Mouse (Mus musculus) neural tube, embryonic 13.5 days (tissue): ENCODE data around the gene Tmem132c. TPM values are rescaled to one million over a fixed set of nuclear protein-coding genes. Genes with fewer than 3 reads are reported as not detected.

Source experiments
- ATAC-seq: fragments of 200-750 bp; cut with Nextera tagmentation; 2 replicates; pipeline ENCODE4 v1.8.0; 2017; ENCODE audit warnings: low read depth, mild to moderate bottlenecking, moderate TSS enrichment, moderate library complexity
- H3K27ac ChIP-seq: fragments of 300-500 bp; sonication (generic); replicated peaks from 2 replicates; pipeline ENCODE4 v1.5.1; 2015; ENCODE audit warnings: moderate library complexity, mild to moderate bottlenecking, inconsistent platforms
- H3K27me3 ChIP-seq: fragments of 300-500 bp; sonication (generic); 2 replicates; pipeline ENCODE4 v1.6.1; 2015; ENCODE audit warnings: mild to moderate bottlenecking, inconsistent platforms
- H3K36me3 ChIP-seq: fragments of 300-500 bp; sonication (generic); 2 replicates; pipeline ENCODE4 v1.6.1; 2015; ENCODE audit warnings: mild to moderate bottlenecking, inconsistent platforms
- H3K4me1 ChIP-seq: fragments of 300-500 bp; sonication (generic); replicated peaks from 2 replicates; pipeline ENCODE4 v1.6.1; 2015; ENCODE audit warnings: inconsistent platforms
- H3K4me2 ChIP-seq: fragments of 300-500 bp; sonication (generic); 2 replicates; pipeline ENCODE4 v1.6.1; 2015; ENCODE audit warnings: inconsistent platforms, mild to moderate bottlenecking, moderate library complexity
- H3K4me3 ChIP-seq: fragments of 300-500 bp; sonication (generic); 2 replicates; pipeline ENCODE4 v1.5.1; 2015; ENCODE audit warnings: mild to moderate bottlenecking, inconsistent platforms
- H3K9ac ChIP-seq: fragments of 300-500 bp; sonication (generic); 2 replicates; pipeline ENCODE4 v1.6.1; 2015; ENCODE audit warnings: moderate library complexity, mild to moderate bottlenecking, inconsistent platforms
- H3K9me3 ChIP-seq: fragments of 300-500 bp; sonication (generic); 2 replicates; pipeline ENCODE4 v1.6.1; 2016; ENCODE audit warnings: inconsistent platforms
- WGBS: fragments of 180-500 bp; shearing (Covaris S2); methylation state at CpG from one replicate; pipeline ENCODE4 v1.1.7; 2015; 5-methylcytosine and 5-hydroxymethylcytosine counted together
- polyA plus RNA-seq: library from polyadenylated mRNA; unstranded; fragments of >200 nt; fragmentation: Nextera tagmentation; extraction: Ambion mirVana; gene quantifications from 2 replicates; pipeline ENCODE4 v1.2.1, GENCODE M21; 2015

Gene Tmem132c
- polyA plus RNA-seq, 1 experiment from 2014 or later = 13.5 TPM

GRCm38 (mm10) chr5:127505697-127506096 is 264.1 kb downstream of the Tmem132c start:
- Histone ChIP-seq H3K4me2 (no peak overlapping the region), H3K27me3 (no peaks in the 10 kb centered on the region; the same call in 1 of the 2 replicates), H3K9ac (no peak overlapping the region), H3K4me3 (no peak overlapping the region), H3K36me3 (no peaks in the 10 kb centered on the region), H3K27ac (no peak overlapping the region), H3K4me1 (no peaks in the 10 kb centered on the region), H3K9me3 (0 out of 2 replicates have a peak, but pooled peaks cover 6% of the 10 kb centered on the region)
- WGBS = 75% methylated on average over 6 of the region's 6 CpGs
- ATAC-seq = no peak

DNA sequence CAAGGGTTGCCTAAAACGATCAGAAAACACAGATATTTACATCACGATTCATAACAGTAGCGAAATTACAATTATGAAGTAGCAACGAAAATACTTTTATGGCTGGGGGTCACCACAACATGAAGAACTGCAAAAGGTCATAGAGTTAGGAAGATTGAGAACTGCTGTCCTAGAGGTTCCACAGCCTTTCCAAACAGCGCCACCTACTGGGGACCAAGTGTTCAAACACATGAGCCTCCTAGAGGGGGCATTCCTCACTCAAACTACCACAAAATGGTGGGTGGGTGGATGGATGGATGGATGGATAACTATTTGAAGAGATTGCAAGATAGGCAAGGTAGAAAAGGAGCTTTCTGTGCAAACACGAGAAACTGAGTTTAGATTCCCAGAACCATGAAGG is 270.0 kb downstream of the Tmem132c start:
- WGBS = 90% methylated on average over 6 of the region's 6 CpGs
- no peak overlapping the region for H3K27ac ChIP-seq

GRCm38 (mm10) chr5:127515960-127516359 is 274.4 kb downstream of the Tmem132c start:
- H3K27ac ChIP-seq = no peak overlapping the region
- no peak overlapping the region for H3K4me3 ChIP-seq
- ATAC-seq = no peak
- 94% methylated on average over 9 of the region's 9 CpGs for WGBS
- no peak overlapping the region for H3K4me2 ChIP-seq
- no peaks in the 10 kb centered on the region for H3K27me3 ChIP-seq
- no peaks in the 10 kb centered on the region for H3K9me3 ChIP-seq
- H3K36me3 ChIP-seq = no peaks in the 10 kb centered on the region
- no peak overlapping the region for H3K9ac ChIP-seq
- H3K4me1 ChIP-seq = no peaks in the 10 kb centered on the region

More for the DNA sequence above, 270.0 kb downstream of the Tmem132c start:
- H3K4me3 ChIP-seq = no peak overlapping the region
- H3K9me3 ChIP-seq = no peaks in the 10 kb centered on the region
- ATAC-seq = no peak
- H3K27me3 ChIP-seq = no peaks in the 10 kb centered on the region
- no peak overlapping the region for H3K9ac ChIP-seq
- no peak overlapping the region for H3K4me2 ChIP-seq
- no peaks in the 10 kb centered on the region for H3K36me3 ChIP-seq
- no peaks in the 10 kb centered on the region for H3K4me1 ChIP-seq

GRCm38 (mm10) chr5:127522744-127523476 is 281.3 kb downstream of the Tmem132c start:
- 0 out of 2 replicates have a peak, but pooled peaks have one; percentile 11 for ATAC-seq
- Histone ChIP-seq H3K4me2 (no peak overlapping the region), H3K4me1 (no peaks in the 10 kb centered on the region), H3K9ac (no peak overlapping the region), H3K4me3 (no peak overlapping the region), H3K27ac (no peak overlapping the region), H3K9me3 (no peaks in the 10 kb centered on the region), H3K27me3 (no peaks in the 10 kb centered on the region), H3K36me3 (no peaks in the 10 kb centered on the region)
- 69% methylated on average over 9 of the region's 9 CpGs for WGBS

DNA sequence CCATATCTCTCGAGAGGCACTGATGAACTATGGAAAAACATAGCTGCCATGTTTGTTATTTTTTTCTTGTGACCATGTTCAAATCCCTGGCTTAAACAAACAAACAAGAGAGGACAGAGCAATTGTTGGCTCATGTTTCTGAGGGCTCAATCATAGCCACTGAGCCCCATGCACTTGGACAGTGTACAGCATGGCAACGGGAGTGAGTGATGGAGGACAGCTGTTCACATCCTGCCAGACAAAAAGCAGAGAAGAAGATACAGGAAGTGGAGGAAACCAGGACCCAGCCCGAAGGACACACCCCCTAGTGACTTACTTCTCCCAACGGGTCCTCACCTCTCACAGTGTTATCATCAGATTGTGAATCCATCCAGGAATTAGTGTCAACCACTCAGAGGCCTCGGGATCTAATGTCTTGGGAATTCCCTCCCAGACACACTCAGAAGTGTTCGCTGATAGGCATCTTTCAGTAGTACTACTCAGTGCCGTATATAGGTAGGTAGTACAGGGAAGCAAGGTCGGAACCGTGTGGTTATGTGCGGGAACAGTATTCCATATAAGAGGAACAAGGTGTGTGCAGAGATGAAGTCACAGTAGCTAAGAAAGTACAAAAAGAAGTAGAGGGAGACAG is 285.9 kb downstream of the Tmem132c start:
- Histone ChIP-seq H3K27ac (no peak overlapping the region), H3K4me3 (no peak overlapping the region), H3K4me1 (no peaks in the 10 kb centered on the region), H3K36me3 (no peaks in the 10 kb centered on the region), H3K27me3 (no peaks in the 10 kb centered on the region), H3K4me2 (no peak overlapping the region), H3K9ac (no peak overlapping the region), H3K9me3 (no peaks in the 10 kb centered on the region)
- no peak for ATAC-seq
- 91% methylated on average over 10 of the region's 10 CpGs for WGBS

DNA sequence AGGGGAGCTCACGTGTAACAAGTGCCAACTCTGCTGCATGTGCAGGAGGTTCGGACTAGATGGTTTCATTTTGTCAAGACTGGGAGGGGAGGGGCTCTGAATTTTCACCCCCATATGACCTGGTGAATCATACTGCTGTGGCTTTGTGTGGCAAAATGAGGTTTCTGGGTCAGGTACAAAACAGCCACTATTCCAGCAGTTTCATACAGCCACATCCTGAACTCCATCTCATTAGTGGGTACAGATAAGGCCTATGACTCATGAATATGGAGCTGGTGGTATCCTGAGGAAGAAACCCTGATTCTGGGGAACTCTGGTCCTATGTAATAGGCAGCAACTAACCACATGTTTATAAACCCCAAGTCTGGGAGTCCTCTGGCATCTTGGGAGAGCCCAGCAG is 295.9 kb downstream of the Tmem132c start:
- Histone ChIP-seq H3K27ac (no peak overlapping the region), H3K9ac (no peak overlapping the region), H3K4me2 (no peak overlapping the region), H3K36me3 (no peaks in the 10 kb centered on the region), H3K4me3 (no peak overlapping the region), H3K27me3 (no peaks in the 10 kb centered on the region), H3K4me1 (no peaks in the 10 kb centered on the region), H3K9me3 (no peaks in the 10 kb centered on the region)
- ATAC-seq = no peak
- 87% methylated on average over 2 of the region's 2 CpGs for WGBS

GRCm38 (mm10) chr5:127546585-127546991 is 305.0 kb downstream of the Tmem132c start:
- Histone ChIP-seq H3K36me3 (no peaks in the 10 kb centered on the region), H3K4me3 (no peak overlapping the region), H3K9ac (no peak overlapping the region), H3K4me2 (no peak overlapping the region), H3K9me3 (no peaks in the 10 kb centered on the region), H3K27ac (no peak overlapping the region), H3K4me1 (peaks cover 4% of the 10 kb centered on the region; the same call in 1 of the 2 replicates), H3K27me3 (no peaks in the 10 kb centered on the region)
- ATAC-seq = no peak
- 92% methylated on average over 5 of the region's 5 CpGs for WGBS

DNA sequence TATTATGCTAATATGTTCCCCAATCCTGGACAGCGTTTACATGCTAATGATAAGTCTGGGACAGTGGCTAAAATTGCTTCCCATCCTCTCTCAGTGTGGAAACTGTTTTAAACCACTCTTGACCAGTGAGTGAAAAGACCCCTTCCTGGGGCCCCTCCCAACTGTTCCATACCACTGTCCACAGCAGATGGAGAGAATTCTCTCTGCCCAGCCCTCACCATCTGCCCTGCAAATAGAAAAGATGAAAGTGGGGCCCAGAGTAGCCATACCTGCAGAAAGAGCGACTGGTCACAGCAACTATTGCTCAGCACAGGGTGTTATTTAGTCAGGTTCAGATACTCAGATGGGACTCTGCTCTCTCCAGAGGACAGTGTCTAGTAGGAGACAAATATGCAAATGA is 306.5 kb downstream of the Tmem132c start:
- peaks cover 4% of the 10 kb centered on the region; the same call in 1 of the 2 replicates for H3K4me1 ChIP-seq
- H3K36me3 ChIP-seq = no peaks in the 10 kb centered on the region
- no peaks in the 10 kb centered on the region for H3K27me3 ChIP-seq
- H3K27ac ChIP-seq = 0 out of 2 replicates have a peak overlapping the region, but pooled peaks have one; percentile 1
- peak overlapping the region; percentile 22; the same call in 1 of the 2 replicates for H3K4me2 ChIP-seq
- H3K4me3 ChIP-seq = no peak overlapping the region
- no peak overlapping the region for H3K9ac ChIP-seq
- no peak for ATAC-seq
- H3K9me3 ChIP-seq = no peaks in the 10 kb centered on the region
- 67% methylated on average over 2 of the region's 2 CpGs for WGBS

- no peak overlapping the region for H3K4me2 ChIP-seq
- H3K4me3 ChIP-seq = no peak overlapping the region
- no peaks in the 10 kb centered on the region for H3K9me3 ChIP-seq
- H3K9ac ChIP-seq = no peak overlapping the region
- no peak overlapping the region for H3K27ac ChIP-seq
- no peaks in the 10 kb centered on the region for H3K27me3 ChIP-seq
- ATAC-seq = no peak
- H3K36me3 ChIP-seq = no peaks in the 10 kb centered on the region
- no peaks in the 10 kb centered on the region for H3K4me1 ChIP-seq
- WGBS = 94% methylated on average over 3 of the region's 3 CpGs
Observed at GRCm38 (mm10) chr5:127561086-127561485, 319.5 kb downstream of the Tmem132c start.

DNA sequence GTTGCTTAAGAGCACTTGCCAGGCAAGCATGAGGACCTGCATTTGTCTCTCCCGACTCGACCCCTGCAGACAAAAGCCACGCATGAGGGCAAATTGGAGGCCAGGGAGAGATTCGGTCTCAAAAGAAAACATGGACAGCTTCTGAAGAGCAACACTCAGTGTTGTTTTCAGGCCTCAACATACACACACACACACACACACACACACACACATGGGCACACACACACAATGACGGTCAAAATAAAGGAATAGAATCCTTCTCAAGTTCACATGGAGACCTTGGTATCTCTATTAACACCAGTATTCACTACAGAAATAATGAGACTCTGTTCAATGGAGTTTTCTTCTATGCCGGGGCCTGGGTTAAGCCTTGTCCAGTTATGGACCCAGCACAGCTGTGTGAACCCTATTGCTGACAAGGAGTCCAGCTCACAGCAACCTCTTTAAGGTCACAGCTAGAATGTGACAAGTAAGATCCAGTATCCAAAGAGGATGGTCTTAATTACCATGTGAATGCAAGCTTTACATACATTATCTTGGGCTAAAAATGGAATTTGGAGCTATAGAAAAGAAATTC is 325.6 kb downstream of the Tmem132c start:
- no peak for ATAC-seq
- WGBS = 78% methylated on average over 6 of the region's 6 CpGs
- no peak overlapping the region for H3K4me2 ChIP-seq
- H3K9me3 ChIP-seq = no peaks in the 10 kb centered on the region
- no peak overlapping the region for H3K9ac ChIP-seq
- no peaks in the 10 kb centered on the region for H3K4me1 ChIP-seq
- no peaks in the 10 kb centered on the region for H3K36me3 ChIP-seq
- H3K4me3 ChIP-seq = no peak overlapping the region
- H3K27ac ChIP-seq = no peak overlapping the region
- no peaks in the 10 kb centered on the region for H3K27me3 ChIP-seq

GRCm38 (mm10) chr5:127577419-127577818 is 335.8 kb downstream of the Tmem132c start:
- Histone ChIP-seq H3K4me2 (no peak overlapping the region), H3K27ac (no peak overlapping the region), H3K4me1 (no peaks in the 10 kb centered on the region), H3K4me3 (no peak overlapping the region), H3K27me3 (no peaks in the 10 kb centered on the region), H3K9me3 (no peaks in the 10 kb centered on the region), H3K9ac (no peak overlapping the region), H3K36me3 (no peaks in the 10 kb centered on the region)
- WGBS = 54% methylated on average over 8 of the region's 8 CpGs
- ATAC-seq = no peak

- Histone ChIP-seq H3K9ac (no peak overlapping the region), H3K27ac (no peak overlapping the region), H3K4me2 (no peak overlapping the region), H3K9me3 (no peaks in the 10 kb centered on the region), H3K36me3 (no peaks in the 10 kb centered on the region), H3K4me1 (no peaks in the 10 kb centered on the region), H3K4me3 (no peak overlapping the region), H3K27me3 (no peaks in the 10 kb centered on the region)
- ATAC-seq = no peak
- 86% methylated on average over 8 of the region's 8 CpGs for WGBS
Observed at GRCm38 (mm10) chr5:127583658-127584057, 342.1 kb downstream of the Tmem132c start.
